ENCODE assay signal across 8 mouse cellular contexts in genomic region chr7:102258189-102258588, GRCm38 (mm10). TPM values are rescaled to one million over a fixed set of nuclear protein-coding genes. Genes with fewer than 3 reads are reported as not detected.
DNase-seq lines count a peak whose midpoint lies in the region; ATAC-seq and TF ChIP-seq lines count a peak whose summit lies in the region.

No protein-coding gene starts in this region.

- CTCF ChIA-PET in Patski (lab: Charles Lee) = interaction anchor here (0.9 to 1.8 kb wide), 7 partner anchors 9 to 167 kb away, joined by 3 to 6 read pairs (median 4); partner anchors contain the start of gene Stim1

- in situ Hi-C loops in Patski (cut with MboI; ENCODE audit: low pct_unique_long_range_greater_than_20kb) = loop anchor here (25.0 kb wide), 1 partner anchor 429 kb away; the partner anchor contains the start of genes Olfr557 and Trim68

- no peak overlapping the region for H3K9ac ChIP-seq in hindbrain, embryonic 16.5 days (ENCODE audit: low read depth, low read length)

- POLR2A ChIA-PET in Patski (lab: Charles Lee) = interaction anchor here (0.9 to 1.1 kb wide), 2 partner anchors 10 to 11 kb away, joined by 3 read pairs; no protein-coding TSS in a partner anchor

- no peak overlapping the region for H3K4me2 ChIP-seq in hindbrain, embryonic 16.5 days (ENCODE audit: low read length)

- 24% methylated on average over 4 of the region's 4 CpGs for WGBS in hindbrain, embryonic 16.5 days

- TF ChIP-seq CTCF in Patski (IDR thresholded peaks at IDR 0.05) = peak; percentile 66

- no peaks in the 10 kb centered on the region for H3K4me1 ChIP-seq in hindbrain, embryonic 16.5 days (ENCODE audit: control insufficient read depth, insufficient read depth, low read depth, low read length)

- no peaks in the 10 kb centered on the region for H3K27me3 ChIP-seq in Patski
- 0 out of 2 replicates have a peak, but pooled peaks cover 2% of the 10 kb centered on the region for H3K27me3 ChIP-seq in hindbrain, embryonic 16.5 days (replicated peaks; ENCODE audit: control insufficient read depth, insufficient read depth, low read length)

- no peak for DNase-seq in Patski (ENCODE audit: low read depth, low spot score)
- DNase-seq in cerebellum, adult 8-10 months = peak; percentile 75
- peak; percentile 56 for DNase-seq in left cerebral cortex, adult 11 months (ENCODE audit: low spot score)
- DNase-seq in lung, postnatal 36 days = peak; percentile 95
- peak; percentile 74 to 83 for DNase-seq in right cerebral cortex, postnatal 10 days (ENCODE audit: low spot score in 2 of 2)
- peak; percentile 87 for DNase-seq in urinary bladder, postnatal 14 days (ENCODE audit: low spot score)

- no peaks in the 10 kb centered on the region for H3K9me3 ChIP-seq in hindbrain, embryonic 16.5 days (ENCODE audit: control insufficient read depth, low read length)

- no peak overlapping the region for H3K4me3 ChIP-seq in hindbrain, embryonic 16.5 days (ENCODE audit: low read length)

- no peak for ATAC-seq in Patski
- ATAC-seq in frontal cortex, adult (ENCODE audit: low TSS enrichment) = peak; percentile 81
- peak; percentile 80 for ATAC-seq in hindbrain, embryonic 16.5 days

- no peak overlapping the region for H3K27ac ChIP-seq in hindbrain, embryonic 16.5 days (ENCODE audit: low read depth, low read length)

- no peaks in the 10 kb centered on the region for H3K36me3 ChIP-seq in hindbrain, embryonic 16.5 days (ENCODE audit: control insufficient read depth, insufficient read depth, low read length)

RNA-seq across cellular contexts. Expression of gene Rhog, which starts 2.3 kb away (rescaled TPM):
- 43.2 TPM for polyA plus RNA-seq in Patski (2021)
- 19.5 and 20.9 TPM in 2 replicates for polyA plus RNA-seq in hindbrain, embryonic 16.5 days (2015; fragmentation: Nextera tagmentation; extraction: Ambion mirVana)

RNA-seq across cellular contexts. Expression of gene Stim1, which starts 9.4 kb away (rescaled TPM):
- polyA plus RNA-seq in Patski (2021) = 47.2 TPM
- polyA plus RNA-seq in hindbrain, embryonic 16.5 days (2015; fragmentation: Nextera tagmentation; extraction: Ambion mirVana) = 15.1 and 17.4 TPM in 2 replicates

RNA-seq across cellular contexts. Expression of gene Pgap2, which starts 48.2 kb away (rescaled TPM):
- 33.7 TPM for polyA plus RNA-seq in Patski (2021)
- polyA plus RNA-seq in hindbrain, embryonic 16.5 days (2015; fragmentation: Nextera tagmentation; extraction: Ambion mirVana) = 63.5 and 67.0 TPM in 2 replicates

RNA-seq across cellular contexts. Expression of gene Nup98, which starts 48.2 kb away (rescaled TPM):
- 40.0 TPM for polyA plus RNA-seq in Patski (2021)
- 15.1 and 19.4 TPM in 2 replicates for polyA plus RNA-seq in hindbrain, embryonic 16.5 days (2015; fragmentation: Nextera tagmentation; extraction: Ambion mirVana)
